Mouse (Mus musculus): Measurements from ENCODE around the gene Nrgn.

Nrgn gene

DNA sequence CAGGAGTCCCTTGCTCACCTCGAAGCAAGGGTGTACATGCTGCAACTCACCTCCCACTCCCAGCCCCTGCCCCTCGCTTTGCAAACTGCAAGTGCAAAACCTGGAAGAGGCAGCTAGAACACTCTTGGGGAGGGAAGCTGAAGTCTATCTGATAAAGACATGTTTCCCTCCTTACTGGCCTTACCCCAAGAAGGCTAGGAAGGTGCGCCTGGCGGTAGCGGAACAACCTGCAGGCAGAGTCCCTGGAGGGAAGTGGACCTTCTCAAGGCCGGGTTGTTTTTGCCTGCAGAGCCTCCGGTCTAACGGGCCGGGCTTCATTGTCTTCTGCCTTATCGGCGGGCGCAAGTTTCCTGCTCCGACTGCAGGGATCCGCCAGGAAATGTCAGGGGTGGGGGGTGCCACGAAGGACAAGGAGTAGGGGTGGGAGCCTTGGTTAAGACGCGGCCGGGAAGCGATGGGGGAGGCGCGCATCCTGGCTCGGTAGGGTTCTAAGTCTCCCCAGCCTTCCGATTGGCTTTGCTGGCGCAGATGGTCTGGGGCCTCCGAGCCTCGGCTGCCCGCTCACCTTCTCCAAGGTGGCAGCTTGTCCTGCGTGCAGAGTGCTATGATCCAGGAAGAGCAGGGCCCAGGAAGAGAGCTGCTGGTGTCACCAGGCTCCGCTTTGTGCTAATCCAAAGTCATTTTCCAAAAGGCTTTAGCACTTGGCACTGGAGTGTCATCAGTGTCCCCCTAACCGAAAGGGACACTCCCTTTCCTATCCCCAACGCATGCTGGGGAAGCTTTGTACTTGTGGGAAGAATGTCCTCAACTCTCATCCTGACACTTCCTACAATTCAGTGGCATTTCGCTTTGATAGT is 22.4 kb downstream of the Nrgn start:
- DNase-seq (ENCODE audit: low spot score in 2 of 2): peak in 1 of 2 experiments; percentile 63

DNA sequence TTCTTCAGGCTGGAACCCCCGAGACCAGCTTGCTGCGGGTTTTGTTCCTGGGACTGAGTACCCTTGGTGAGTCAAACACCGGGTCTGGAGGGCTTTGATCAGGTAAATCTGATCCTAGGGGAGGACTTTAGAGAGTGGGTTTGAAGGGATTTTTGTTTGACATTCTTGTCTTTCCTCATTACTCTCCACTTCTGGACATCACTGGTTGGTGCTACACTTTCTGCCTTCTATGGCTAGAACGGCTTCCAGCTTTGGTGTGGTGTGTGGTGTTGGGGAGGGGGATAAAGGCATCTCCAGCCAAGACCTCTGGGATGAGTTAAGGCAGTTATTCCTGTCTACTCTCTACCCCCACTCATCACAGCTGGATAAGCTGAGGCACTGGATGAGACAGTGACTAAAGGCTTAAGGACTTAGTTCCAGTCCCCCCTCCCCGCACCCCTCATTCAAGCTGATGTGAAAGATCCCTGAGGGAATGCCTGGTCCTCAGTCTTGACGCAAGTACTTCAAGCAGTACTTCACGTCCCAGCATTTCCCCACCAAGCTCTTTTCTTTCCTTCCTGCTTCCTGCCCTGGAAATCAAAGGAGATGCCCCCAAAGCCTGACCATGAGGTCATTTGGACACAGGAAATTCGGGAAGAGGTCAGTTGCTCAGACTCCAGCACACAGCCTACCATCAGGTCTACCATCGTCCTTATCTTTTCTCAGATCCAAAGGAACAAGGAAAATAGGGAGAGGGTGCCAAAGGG is 24.3 kb downstream of the Nrgn start:
- no peak for DNase-seq (ENCODE audit: low spot score in 2 of 2)

DNA sequence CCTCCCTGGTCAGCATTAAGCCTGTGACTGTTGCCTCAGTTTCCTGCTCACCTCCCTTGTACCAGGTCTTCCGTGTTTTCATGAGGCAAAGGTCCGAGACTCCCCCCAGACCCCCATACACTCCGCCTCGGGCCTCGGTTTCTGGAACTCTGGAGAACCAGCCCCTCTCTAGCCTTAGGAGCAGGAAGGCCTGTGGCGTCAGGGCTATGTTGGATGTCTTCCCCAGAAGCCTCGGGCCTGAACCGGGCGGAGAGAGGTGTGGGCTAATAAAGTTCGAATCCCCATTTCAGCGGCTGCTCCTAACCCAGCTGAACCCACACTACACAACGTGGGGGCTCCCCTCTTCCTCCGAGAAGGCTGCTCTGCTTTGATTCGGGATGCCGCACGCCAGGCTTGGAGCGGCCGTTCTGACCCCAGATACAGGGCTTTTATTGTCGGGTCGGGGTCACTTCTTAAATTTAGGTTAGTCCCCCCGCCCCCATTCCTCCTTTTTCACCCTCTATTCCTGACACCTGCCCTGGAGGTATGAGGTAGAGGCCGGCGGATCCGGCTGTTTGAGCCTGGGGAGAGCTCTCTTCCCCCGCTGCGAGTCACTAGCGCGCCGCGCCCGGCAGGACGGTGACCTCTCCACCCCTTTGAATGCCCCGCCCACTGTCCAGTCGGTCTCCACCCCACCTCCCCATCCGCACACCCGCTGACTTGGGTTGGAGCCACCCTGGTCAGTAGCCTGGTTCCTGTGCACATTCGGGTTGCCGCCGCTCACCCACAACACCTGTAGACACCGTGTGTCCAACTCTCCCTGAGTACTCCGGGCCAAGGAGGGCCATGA is 25.1 kb downstream of the Nrgn start, which contains the start of gene Esam:
Gene Esam, plus strand, starts transcription at position 683 of the 829 bp plus-strand sequence.
- peak; percentile 48 to 82 for DNase-seq (ENCODE audit: low spot score in 2 of 2)

DNA sequence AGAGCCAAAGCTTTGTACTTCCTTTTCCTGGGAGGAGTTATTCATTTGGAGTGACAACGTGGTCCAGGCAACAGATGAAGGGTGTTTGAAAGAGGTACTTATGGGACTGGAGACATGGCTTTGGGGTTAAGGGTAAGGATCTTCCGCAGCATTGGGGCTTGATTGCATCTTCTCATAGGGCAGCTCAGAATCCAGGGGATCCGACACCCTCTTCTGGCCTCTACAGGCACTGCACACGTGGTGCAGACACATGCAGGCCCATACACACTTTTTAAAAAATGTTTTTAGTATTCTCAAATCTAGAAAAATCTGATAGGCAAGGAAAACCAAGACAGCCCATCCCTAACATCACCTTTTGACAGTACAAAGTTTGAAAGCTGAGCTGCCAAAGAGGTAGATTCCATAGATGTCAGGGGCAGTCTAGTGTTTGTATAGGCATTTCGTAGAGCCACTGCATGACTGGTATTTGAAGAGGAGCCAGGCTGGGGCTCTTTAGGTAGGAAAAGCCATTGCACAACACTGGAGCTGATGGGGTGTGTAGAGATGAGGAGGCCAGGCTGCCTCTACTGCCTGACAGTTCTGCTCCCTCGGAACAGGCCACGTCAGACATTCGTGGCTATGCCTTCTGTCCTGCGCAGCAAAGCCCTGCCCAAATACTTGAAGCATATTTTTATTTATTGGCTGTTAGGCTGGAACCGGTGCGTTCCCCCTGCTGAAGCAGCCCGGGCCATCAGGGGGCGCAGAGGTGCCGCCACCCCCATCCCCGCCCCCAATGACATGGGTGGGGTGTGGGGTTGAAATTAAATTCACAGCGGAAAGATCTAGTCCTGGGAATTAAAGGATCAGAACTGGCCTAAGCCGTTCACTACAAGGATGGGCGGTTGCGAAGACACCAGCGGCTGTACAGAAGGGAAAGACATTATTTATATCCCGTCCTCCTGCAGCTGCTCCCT is 26.0 kb downstream of the Nrgn start:
- peak in 1 of 2 experiments; percentile 38 for DNase-seq (ENCODE audit: low spot score in 2 of 2)

DNA sequence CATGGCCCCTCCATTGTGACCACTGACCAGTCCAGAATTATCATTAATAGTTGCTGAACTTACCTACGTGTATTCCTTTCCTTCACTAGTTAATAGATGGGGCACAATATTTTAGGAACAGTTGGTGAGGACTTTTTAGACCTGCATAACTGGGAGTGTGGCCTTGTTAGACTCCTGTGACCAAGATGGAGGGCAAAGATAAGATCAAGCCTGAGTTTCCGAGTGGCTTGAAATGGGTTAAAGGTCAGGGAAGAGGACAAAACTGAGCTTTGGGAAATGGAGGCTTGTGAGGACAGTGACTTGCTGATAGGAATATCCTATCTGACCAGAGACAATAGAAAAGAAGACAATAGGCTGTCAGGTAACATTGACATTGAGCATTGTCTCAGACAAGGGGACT is 27.2 kb downstream of the Nrgn start:
- no peak for DNase-seq (ENCODE audit: low spot score in 2 of 2)

DNA sequence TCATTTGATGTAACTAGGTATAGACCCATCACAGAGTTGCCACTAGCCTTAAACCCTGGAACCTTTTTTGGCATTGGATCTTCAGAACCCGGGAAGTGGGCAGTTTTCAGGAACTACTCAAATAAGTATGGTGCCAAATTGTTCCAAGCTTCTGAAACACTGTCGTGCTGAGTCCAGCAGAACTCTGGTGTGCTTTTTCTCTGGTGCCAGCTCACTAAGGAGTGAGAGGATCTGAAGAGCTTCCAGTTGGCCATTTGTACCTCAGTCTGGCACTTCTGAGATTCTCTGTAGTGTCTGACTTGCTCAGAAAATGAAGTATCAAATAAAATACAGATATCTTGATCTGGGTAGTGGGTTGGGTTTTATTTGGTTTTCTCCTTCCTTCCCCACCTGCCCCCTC is 32.7 kb downstream of the Nrgn start:
- no peak for DNase-seq (ENCODE audit: low spot score in 2 of 2)

DNA sequence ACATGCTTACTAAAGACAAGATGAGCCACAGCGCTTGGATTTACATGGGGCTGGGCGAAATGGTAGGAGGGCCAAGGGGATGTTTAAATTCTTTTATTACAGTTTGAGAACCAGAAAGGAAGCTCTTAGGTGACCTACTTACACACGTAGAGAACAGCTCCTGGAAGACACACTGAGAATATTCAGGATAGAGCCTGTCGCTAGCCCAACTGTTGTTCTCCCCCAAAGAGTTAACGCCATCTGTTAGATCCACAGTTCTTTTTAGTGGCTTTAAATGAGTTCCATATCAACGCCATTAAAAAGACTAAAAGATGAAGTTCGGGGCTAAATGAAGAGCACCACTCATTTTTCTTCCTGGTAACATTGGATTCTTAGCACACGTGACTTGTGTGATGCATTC is 33.7 kb downstream of the Nrgn start:
- DNase-seq (ENCODE audit: low spot score in 2 of 2): no peak

DNA sequence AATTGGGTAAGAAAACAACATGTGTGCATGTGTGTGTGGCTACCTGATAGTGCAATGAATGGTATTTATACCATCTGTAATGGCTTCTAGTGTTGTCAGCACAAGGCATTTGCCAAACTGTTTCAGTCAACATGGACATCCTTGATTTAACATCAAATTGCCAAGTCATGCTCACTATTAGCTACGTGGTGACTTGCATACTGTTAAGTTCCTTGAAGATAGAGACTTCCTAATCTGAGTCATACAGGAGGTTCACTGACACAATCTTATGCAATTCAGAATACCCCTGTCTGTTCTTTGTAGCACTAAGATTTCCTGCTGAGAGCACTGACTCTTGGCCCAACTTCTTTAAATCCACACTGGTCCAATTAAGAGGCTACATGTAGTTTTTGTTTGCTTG is 35.2 kb downstream of the Nrgn start:
- no peak for DNase-seq (ENCODE audit: low spot score in 2 of 2)

DNA sequence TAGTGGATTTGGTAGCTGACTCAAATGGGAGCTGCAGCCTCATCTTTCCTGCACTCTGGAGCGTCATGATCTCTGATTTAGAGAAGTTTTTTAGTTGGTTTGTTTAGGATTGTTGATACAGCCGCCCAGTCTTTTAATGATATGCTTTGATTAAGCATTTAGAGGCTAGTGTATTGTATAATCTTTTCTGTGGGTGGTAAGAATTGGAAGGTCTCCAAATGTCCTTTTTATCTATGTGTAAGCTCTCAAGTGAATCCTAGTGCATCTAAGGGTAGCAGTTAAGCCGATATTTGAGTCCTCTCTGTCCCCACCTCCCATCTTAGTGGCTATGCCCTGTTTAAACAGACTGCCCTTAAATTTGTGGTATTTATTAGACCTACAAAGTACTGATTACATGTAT is 38.2 kb downstream of the Nrgn start:
- no peak for DNase-seq (ENCODE audit: low spot score in 2 of 2)

DNA sequence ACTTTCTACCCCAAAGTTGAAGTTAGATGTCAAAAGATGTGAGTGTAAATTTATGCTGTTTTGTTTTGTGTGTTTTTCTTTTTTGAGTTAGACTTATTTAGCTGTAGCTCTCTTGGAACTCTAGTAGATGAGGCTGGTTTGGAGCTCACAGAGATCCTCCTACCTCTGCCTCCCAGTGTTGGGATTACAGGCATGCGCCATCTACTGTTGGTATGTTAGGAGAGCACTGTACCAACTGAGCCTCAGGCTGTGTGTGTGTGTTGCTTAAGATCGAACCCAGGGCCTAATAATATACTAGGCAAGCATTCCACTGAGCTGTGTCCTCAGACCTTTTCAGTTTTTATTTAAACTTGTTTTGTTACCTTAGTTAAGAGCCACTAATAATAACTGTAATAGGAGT is 40.6 kb downstream of the Nrgn start:
- no peak for DNase-seq (ENCODE audit: low spot score in 2 of 2)

DNA sequence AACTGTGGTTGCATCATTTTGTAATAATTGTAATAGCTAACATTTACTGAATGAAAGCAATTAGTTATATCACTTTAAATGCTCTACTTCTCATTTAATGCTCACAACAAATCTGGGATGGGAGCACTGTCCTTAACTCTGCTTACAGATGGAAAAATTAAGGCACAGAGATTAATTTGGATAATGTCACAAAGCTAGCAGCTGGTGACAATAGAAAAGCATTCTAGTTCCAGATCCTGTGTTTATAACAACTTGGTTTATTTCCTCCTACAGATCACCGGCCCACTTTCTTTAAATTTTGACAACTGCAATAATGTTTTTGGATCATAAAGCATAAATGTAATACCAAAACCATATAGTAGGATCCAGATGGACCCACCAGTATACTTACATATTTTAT is 46.7 kb downstream of the Nrgn start:
- no peak for DNase-seq (ENCODE audit: low spot score in 2 of 2)

DNA sequence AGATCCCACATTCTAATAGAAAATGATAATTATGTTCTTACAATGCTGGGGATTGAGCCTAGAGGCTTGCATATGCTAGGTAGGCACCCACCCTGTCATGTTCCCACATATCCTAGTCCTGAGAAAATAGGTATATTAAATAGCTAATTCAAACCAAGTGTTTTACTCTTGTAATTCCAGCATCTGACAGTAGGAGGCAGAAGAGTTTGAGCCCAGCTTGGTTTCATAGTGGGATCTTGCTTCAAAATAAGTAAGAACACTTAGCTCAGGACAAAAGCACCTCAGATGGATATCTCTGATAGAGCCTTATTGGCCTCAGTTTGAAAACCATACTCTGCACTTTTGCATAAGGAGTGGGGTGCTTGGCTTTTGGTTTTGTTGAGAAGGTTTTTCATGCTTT is 48.4 kb downstream of the Nrgn start:
- no peak for DNase-seq (ENCODE audit: low spot score in 2 of 2)

DNA sequence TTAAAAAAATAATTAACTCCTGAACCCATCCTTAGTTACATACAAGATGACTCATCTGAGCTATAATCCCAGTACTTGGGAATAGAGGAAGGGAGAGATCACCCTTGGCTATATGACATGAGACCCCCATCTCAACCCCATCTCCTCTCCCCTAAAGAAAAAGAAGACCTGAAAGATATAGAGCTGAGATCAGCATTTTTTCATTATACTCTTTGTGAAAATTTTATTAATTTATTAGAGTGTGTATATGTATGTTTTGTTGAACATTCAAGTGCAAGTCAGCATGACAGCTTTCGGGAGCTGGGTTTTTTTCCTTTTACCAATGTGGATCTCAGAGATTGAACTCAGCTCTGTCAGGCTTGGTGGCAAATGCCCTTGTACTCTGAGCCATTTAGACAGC is 51.5 kb downstream of the Nrgn start:
- DNase-seq (ENCODE audit: low spot score in 2 of 2): no peak

DNA sequence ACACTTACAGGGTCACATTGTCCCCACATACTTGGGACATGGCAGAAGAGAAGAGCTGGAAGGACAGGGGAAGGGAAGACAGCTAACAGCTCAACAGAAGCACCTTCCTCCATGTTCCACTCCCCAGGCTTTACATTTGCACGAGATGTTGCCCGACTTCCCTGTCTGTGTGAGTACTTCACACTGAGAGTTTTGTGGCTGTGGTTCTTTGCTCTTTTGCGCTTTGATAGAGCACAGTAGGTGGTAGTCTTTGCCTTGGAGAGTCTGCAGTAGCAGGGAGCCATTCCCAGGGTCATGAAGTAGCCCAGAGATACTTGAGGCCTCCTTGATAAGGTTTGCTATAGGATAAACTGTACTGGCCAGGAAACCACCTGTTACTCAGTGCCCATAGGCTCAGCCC is 52.5 kb downstream of the Nrgn start:
- no peak for DNase-seq (ENCODE audit: low spot score in 2 of 2)

DNA sequence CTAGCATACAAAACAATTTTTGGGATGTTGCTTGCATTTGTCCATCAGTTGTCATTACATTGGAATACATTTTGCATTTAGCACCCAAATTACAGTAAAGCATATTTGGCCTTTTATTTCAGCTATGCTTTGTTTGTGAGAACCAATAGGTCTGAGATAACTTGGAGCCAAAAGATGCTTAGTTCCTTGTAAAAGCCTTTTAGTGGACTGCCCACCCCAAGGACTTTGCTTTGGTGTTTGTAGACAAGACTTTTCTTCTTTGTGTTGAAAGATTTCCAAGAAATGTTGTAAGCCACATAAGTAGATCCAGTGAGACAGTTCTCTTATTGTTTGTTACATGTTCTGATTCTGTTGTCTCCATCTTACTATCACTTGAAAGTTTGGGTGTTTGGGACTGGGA is 56.4 kb downstream of the Nrgn start:
- no peak for DNase-seq (ENCODE audit: low spot score in 2 of 2)

DNA sequence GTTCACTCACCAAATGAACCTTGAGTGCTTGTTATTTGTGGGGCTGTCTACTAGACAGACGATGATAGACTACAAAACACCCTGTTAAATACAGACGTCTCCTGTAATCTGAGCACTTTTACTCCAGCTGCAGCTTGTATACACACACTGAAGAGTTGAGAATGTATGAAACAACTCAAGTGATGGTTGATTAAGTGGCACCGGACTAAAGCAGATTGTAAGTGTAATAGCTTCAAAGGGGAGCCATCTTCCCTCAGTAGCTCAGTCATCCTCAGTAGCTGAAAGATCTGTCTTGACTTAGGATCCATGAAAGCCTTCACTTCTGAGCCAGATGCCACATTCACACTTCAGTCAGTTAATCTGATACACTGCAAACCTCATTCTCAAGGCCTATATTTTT is 56.9 kb downstream of the Nrgn start:
- no peak for DNase-seq (ENCODE audit: low spot score in 2 of 2)

Measured in urinary bladder, postnatal 36 days (tissue).